Mouse (Mus musculus): ENCODE data around the gene Ube2d3. TPM values are rescaled to one million over a fixed set of nuclear protein-coding genes. Genes with fewer than 3 reads are reported as not detected.
"Not testable (repeated sequence)": the region's sequence is repeated elsewhere in the genome, so short reads cannot be mapped to it uniquely, and the experiment has no call there.

Gene Ube2d3
- total RNA-seq, 2 experiments from 2014 or later: 365 to 406 TPM

DNA sequence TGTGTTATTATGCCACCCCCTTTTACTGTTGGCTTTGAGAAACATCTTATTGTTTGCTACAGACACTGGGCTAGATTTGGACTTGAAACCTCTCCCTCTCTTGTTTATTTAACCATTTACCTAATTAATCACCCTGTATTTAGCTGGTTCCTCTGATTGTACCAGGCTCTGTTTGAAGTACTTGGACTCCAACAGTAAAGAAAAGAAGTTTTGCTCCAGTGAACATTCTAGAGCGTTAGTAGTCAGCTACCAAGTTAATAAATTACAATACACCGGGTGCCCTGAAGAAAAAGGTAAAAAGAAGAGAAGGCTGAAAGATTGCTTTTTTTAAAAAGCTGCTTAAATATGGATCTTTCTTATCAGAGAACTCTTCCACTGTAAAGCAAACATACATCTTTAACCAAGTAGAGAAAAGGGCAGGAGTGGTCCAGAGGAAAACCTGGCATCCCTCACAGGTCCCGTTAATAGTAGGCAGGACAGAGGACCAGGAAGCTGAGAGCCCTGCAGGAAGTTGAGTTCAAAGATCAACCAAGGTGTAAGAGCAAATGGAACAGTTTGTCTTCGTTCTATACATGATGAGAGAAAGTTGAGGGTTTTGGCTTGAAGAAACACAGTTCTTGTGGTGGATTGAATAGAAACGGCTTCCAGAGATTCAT, 52.0 kb downstream of the Ube2d3 start:
- DNase-seq: no peak

DNA sequence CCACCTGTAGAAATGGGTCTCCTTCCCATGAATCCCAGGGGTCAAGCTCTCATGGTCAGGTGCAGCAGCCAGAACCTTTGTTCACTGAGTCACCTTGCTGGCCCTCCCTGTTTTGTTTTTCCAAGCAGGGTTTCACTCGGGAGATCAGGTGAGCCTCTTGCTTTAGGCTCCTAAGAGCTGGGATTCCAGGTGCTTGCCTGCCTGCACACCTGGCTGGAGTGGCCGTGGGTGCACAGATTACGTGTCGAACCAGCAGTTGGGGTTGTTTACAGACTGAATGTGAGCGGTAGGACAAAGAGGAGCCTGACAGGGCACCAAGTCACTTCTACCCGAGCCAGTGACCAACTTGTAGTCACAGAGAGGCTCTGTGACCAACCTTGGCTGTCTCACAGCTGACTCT, 53.2 kb downstream of the Ube2d3 start:
- DNase-seq: no peak

DNA sequence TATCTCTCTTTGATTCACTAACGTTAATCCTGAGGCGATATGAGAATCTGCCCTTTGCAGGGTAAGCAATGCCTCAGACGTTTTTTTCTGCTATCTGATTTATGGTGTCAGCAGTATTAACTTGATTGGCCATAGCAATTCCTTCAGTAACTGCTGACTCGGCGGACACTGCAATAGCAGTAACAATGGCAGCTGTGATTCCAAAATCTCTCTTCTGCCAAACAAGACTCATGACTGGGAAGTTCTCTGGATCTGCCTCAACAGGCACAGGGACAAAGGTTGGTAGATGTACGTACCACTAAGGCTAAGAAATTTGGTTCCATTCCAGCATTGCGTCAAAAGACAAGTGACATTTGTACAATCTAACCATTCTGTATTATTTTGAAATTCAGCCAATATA, 55.4 kb downstream of the Ube2d3 start:
- DNase-seq: not testable (repeated sequence)

DNA sequence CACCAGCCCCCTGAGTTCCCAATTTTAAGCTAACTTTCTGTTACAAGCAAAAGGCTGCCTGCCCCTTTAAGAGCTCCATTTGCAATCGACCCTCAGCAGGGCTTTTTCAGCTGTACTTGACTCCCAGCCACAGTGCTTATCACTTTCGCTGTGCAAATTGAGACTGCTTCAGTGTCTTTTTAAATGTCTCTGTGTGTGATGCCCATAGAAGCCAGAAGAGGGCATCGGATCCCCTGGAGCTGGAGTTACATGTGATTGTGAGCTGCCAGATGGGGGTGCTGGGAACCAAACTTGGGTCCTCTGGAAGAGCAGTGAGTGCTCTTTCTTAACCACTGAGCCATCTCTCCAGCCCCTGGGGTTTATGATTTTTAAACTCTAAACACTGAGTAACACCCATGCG, 60.0 kb downstream of the Ube2d3 start:
- not testable (repeated sequence) for DNase-seq

DNA sequence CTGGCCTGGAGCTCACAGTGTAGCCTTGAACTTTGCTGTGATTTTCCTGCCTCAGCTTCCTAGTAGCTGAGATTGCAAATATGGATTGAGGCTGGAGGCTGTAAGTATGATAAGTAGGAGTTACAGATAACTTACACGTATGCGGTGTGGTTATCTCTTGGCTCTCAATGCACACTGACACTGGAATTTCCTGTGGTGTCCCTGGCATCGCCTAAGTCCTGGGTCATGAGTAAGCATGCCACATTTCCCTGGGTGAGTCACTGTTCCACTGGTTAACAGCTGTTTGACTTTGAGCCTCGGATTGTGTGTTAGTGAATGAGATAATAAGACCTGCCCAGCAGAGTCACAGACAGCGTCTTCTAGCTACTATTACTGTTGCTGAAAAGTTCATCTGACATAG, 60.9 kb downstream of the Ube2d3 start:
- no peak for DNase-seq

DNA sequence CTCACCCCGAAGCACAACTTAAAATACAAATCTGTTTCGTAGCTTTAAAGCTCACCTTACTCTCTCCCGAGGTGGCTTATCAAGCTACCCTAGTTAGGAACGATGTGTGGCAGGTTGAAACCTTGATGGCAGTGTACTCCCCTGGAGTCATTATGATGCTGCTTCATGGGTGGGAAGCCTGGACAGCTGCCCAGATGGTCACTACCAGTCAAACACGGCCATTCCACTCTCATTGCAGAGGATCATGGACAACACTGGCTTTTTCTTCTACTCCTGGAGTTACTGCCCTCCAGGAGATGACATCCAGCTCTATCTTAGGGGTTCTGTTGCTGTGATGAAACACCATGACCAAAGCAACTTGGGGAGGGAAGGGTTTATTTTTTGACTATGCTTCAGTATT, 65.2 kb downstream of the Ube2d3 start:
- DNase-seq: peak in 1 of 2 experiments; percentile 45

DNA sequence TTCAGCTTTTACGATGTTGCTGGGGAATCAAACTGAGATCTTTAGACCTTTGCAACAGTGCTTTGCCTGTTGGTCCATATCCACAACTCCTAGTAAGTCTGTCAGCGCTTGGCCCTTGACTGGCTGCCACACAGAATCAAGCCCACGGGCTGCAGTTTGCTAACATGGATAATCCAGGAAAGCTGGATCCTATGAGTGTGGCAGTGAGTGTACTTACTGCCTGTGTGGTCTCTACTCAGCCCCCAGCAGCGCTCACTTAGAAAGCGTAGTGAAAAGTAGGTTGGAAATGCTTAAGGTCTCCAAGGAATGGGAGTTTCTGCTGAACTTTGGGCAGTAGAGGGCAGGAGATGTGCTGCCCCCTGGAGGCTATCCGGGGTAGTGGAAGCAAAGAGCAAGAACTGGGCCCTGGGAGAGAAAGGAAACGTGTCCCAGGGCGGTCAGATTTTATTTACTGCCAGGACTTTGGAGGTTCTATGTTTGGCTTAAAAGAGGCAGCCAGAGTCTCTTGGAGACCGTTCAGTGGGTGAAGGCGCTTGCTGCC, 67.5 kb downstream of the Ube2d3 start:
- DNase-seq: peak; percentile 65 to 86

DNA sequence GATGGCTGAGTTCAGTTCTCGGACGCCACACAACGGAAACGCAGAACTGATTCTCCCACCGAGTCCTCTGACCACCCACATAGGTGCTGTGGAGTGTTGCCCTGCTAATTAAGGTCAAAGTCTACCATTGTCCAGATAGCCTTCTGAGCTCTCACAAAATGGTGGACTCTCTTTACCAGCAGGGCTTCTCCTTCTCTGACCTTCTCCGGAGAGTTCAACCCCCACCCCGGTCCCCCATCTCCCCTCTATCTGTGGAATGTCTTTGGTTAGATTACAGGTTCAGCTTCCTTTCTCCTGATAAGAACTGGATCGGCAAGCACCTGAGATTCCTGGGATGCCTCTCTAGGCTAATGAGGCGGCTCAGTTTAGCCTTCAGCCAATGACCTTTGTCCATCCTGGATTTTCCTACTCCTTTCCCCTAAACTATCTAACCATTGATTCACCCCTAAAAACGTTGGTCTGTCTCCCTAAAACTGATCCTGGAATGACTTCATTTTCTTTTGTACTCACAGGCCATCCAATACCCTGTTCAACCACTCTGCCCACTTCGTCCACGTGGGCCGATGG, 68.0 kb downstream of the Ube2d3 start:
- DNase-seq: no peak

DNA sequence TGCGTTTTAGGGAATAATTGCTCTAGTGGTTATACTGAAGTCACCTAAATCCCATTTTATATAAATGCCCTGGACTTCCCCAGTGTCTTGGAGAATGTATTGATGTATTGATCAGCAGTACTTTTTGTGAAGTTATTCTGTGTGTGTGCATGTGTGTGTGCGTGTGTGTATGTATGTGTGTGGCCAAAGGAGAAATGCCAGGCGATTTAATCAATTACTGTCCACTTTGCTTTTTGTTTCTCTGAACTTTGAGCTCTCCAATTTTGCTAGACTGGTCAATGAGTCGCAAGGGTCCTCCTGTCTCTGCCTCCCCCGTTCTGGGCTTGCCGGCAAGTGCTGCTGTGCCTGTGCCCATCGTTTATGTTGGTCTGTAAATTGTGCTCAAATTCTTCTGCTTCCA, 69.6 kb downstream of the Ube2d3 start:
- no peak for DNase-seq

DNA sequence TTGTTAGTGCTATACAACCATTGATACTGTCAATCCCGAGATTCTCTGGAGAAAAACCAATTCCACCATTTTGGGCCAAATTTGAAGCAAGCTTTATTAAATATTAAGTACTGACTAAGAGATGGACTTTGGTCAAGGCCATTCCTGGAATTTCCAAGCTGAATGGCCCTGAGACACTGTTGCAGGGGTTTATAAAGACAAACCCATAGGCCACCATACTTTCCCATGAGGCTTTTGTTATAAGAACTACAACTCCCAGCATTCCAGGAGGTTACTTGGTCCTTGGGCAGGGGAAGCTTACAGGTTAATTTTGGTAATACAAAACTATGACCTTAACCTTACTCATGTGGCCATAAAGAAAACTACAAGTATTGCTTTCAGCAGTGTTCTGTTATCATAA, 70.2 kb downstream of the Ube2d3 start:
- no peak for DNase-seq

DNA sequence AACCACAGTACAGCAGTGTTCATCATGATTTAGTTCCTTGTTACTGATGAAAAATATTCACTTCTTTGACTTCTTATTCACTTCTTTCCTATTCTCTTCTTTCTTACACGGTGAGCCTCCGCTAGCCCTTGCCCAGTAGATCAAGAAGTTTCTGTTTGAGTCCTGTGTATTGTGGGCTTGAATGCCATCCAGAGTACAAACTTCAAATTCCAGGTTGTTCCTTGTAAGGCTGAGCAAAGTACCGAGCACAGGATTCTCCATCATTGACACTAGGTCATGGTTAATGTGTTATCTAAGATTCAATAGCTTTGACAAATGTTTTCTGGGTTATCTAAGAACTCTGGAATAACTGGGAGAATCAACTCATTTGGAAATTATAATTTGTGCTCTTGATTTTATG, 72.4 kb downstream of the Ube2d3 start:
- no peak for DNase-seq

DNA sequence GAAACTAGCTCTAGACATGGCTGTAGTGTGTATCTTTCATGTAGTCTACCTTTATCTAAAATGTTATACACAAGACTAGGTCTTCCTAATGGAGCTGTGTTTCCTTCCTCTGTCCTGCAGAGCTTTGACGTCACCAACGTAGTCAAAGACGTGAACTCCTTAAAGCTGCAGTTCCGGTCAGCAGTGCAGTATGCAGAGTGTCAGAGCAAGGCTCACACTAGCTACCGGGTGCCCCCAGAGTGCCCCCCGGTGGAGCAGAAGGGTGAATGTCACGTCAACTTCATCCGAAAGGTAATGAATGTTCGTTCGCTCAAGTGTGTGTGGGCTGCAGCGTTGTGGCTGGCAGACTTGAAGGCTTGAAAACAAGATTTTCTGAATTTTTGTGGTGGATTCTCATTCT, 73.7 kb downstream of the Ube2d3 start:
- DNase-seq: no peak

DNA sequence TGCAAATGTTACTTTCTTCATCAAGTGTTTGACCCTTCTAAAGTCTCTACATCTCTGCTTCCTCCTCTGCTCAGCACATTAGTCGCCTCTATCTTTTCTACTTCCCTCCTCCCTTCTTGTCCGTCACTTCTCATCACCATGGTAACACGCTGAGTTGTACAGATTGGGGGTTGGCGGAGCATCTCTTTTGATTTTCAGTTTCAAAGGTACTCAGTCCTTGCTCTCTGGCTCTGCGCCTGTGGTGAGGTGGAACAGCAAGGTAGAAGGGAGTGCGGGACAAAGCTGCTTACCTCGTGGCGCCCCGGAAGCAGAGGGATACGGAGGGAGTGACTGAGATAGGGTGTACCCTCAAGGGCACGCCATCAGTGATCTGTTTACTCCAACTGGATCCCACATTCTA, 75.3 kb downstream of the Ube2d3 start:
- no peak for DNase-seq

DNA sequence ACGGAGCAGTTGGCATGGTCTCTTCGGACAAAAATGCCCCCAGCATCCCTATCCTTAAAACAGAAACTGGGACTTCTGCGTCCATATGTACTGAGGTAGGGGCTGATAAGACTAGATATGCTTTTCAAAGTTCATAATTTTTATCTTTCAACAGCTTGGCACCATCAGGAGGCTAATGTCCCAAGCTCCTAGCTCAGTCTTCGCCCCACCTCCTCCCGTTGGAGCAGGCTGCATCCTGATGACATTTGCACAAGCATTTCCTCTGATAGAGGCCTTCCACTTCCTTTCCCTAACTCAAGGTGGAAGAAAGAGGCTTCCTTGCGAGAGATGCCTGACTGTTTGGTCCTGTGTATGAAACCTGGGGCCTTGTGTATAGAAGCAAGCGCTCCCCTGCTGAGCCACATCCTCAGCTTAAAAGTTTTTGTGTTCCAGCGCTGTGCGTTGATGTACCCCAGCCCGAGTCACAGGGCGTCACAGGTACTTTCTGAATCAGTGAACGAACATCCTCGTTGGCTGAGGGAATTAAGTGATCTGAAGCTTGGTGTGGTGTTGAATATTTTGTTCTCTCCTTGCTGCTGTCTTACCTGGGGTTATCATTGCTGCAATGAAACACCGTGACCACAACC, 76.0 kb downstream of the Ube2d3 start:
- DNase-seq: no peak

DNA sequence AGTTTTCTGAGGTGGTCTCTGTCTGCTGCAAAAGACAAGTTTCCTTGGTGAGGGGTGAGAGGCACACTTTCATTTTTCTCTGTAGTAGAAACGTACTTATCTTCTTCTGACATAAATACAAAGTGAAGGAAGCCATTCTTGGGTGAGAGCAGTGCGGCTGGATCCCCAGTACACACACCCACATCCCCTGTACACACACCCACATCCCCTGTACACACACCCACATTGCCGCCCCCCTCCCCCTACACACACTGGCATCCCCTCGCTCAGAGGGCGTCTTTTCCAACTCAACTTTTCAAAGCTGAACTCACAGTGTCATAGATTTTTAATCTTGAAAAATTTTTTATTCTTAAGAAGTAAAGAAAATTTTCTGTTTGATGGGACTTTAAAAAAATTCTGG, 77.3 kb downstream of the Ube2d3 start:
- DNase-seq: no peak

DNA sequence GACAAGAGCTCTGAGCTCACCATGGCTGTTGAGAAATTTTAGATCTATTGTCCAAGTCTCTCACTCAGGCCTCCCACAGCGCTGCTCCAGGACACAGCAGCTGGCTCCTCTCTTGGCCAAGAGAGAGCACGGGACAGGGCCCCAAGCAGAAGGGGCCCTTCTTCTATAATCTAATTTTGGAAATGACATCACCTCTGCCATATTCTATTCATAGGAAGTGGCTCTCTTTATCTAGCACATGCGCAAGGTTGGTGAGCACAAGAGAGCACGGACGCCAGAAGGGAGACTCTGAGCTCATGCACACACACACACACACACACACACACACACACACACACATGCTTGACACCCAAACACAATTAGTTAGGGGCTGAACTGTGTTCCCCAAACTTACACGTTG, 78.9 kb downstream of the Ube2d3 start:
- DNase-seq: peak; percentile 76 to 85

Other genes starting within 250 kb of the Ube2d3 start
- 1 to 10 TPM in 1 of 2 experiments, under 1 TPM in 1; 0.82 to 1.1 TPM for gene Cenpe, start 225.6 kb upstream of the Ube2d3 start, total RNA-seq (2021)
- gene Bdh2, start 156.9 kb upstream of the Ube2d3 start, total RNA-seq (2021): 1 to 10 TPM; 3.2 to 4.6 TPM
- under 1 TPM; 0.18 to 0.35 TPM for gene Slc9b2, start 130.4 kb upstream of the Ube2d3 start, total RNA-seq (2021)
- gene Slc9b1, start 90.1 kb upstream of the Ube2d3 start, total RNA-seq (2021): under 1 TPM; 0.69 to 0.92 TPM
- gene Cisd2, start 14.2 kb upstream of the Ube2d3 start, total RNA-seq (2021): 10 to 100 TPM; 44.1 to 49.3 TPM
- gene Manba, start 47.5 kb downstream of the Ube2d3 start, total RNA-seq (2021): 10 to 100 TPM; 15.0 to 17.5 TPM

Data from heart, adult 18-20 months (tissue).